Mouse (Mus musculus) liver, embryonic 14.5 days (tissue): Measurements from ENCODE around the gene Wars2. TPM values are rescaled to one million over a fixed set of nuclear protein-coding genes. Genes with fewer than 3 reads are reported as not detected.

Source experiments
- ATAC-seq: fragments of 200-750 bp; cut with Nextera tagmentation; 2 replicates; pipeline ENCODE4 v1.8.0; 2017; ENCODE audit warnings: moderate number of reproducible peaks, mild to moderate bottlenecking, moderate library complexity; ENCODE audit not compliant: insufficient read depth
- DNase-seq, 3 experiments: peaks; one replicate each; pipeline ENCODE4 v3.0.0-alpha.2; 2012 to 2013; ENCODE audit warnings: low read depth in 3 of 3, low spot score in 3 of 3
- H3K27ac ChIP-seq: fragments of 300-500 bp; sonication (generic); 2 replicates; pipeline ENCODE4 v1.5.1; 2014; ENCODE audit warnings: moderate library complexity, mild to moderate bottlenecking, control low read depth, inconsistent platforms
- H3K27me3 ChIP-seq: fragments of 300-500 bp; sonication (generic); 2 replicates; pipeline ENCODE4 v1.6.1; 2014; ENCODE audit warnings: mild to moderate bottlenecking, low read length, moderate library complexity; ENCODE audit not compliant: control insufficient read depth, insufficient read depth
- H3K36me3 ChIP-seq: fragments of 300-500 bp; sonication (generic); replicated peaks from 2 replicates; pipeline ENCODE4 v1.6.1; 2014; ENCODE audit warnings: low read depth; ENCODE audit not compliant: control insufficient read depth, insufficient read depth
- H3K4me1 ChIP-seq, 2 experiments: fragments of 200-500 bp in 1 of 2; fragments of 300-500 bp in 1 of 2; sonication (generic) in 1 of 2; replicated peaks; 2 replicates each; pipeline ENCODE4 v1.6.1; 2012 to 2014; ENCODE audit warnings: antibody characterized with exemption in 1 of 2, inconsistent platforms in 1 of 2, low read length in 1 of 2; ENCODE audit not compliant: control insufficient read depth in 2 of 2, insufficient read depth in 2 of 2
- H3K4me2 ChIP-seq: fragments of 300-500 bp; sonication (generic); 2 replicates; pipeline ENCODE4 v1.6.1; 2014; ENCODE audit warnings: low read depth, mild to moderate bottlenecking, control low read depth, moderate library complexity
- H3K4me3 ChIP-seq, 2 experiments: fragments of 200-500 bp in 1 of 2; fragments of 300-500 bp in 1 of 2; sonication (generic) in 1 of 2; 2 replicates each; pipeline ENCODE4 v1.5.1; 2012 to 2014; ENCODE audit warnings: low read depth in 2 of 2, low read length in 2 of 2, mild to moderate bottlenecking in 2 of 2, control low read depth in 1 of 2, inconsistent platforms in 1 of 2, moderate library complexity in 1 of 2; ENCODE audit not compliant: insufficient read depth in 1 of 2
- H3K9ac ChIP-seq: fragments of 300-500 bp; sonication (generic); replicated peaks from 2 replicates; pipeline ENCODE4 v1.6.1; 2014; ENCODE audit warnings: mild to moderate bottlenecking, control low read depth, moderate library complexity
- H3K9me3 ChIP-seq: fragments of 300-500 bp; sonication (generic); 2 replicates; pipeline ENCODE4 v1.6.1; 2016; ENCODE audit warnings: low read length, mixed read lengths; ENCODE audit not compliant: control insufficient read depth
- CTCF ChIP-seq: IDR thresholded peaks from 2 replicates; pipeline ENCODE4 v1.5.1; 2016; ENCODE audit warnings: antibody characterized with exemption, low read depth, control low read depth
- EP300 ChIP-seq: IDR thresholded peaks from 2 replicates; pipeline ENCODE4 v1.6.1; 2016; ENCODE audit warnings: antibody characterized with exemption, low read depth
- WGBS: fragments of 180-500 bp; shearing (Covaris S2); extraction: QIAGEN DNeasy Blood & Tissue Kit; methylation state at CpG from one replicate; pipeline ENCODE4 v1.1.7; 2014; ENCODE audit not compliant: insufficient replicate concordance; 5-methylcytosine and 5-hydroxymethylcytosine counted together
- polyA plus RNA-seq, 2 experiments: library from polyadenylated mRNA; depleted of rRNA in 1 of 2; stranded (reverse) in 1 of 2; unstranded in 1 of 2; fragments of >200 nt; fragmentation: Nextera tagmentation in 1 of 2; extraction: Ambion mirVana in 1 of 2; gene quantifications; 2 replicates each; pipeline versions ENCODE4 v1.2.1 to v1.2.3; 2012 to 2014

The Wars2 gene
- polyA plus RNA-seq, 2 experiments: 2.1 to 2.8 TPM

- H3K27me3 ChIP-seq: no peaks in the 10 kb centered on the region
- no peaks in the 10 kb centered on the region for H3K9me3 ChIP-seq
- H3K9ac ChIP-seq: no peak overlapping the region
- DNase-seq (no peak), ATAC-seq (no peak)
- no peak overlapping the region for H3K4me3 ChIP-seq
- H3K4me2 ChIP-seq: no peak overlapping the region
- TF ChIP-seq CTCF (no peak), EP300 (no peak)
- WGBS: 50% methylated on average over 3 of the region's 3 CpGs
- no peaks in the 10 kb centered on the region for H3K36me3 ChIP-seq
- no peaks in the 10 kb centered on the region for H3K4me1 ChIP-seq
- no peak overlapping the region for H3K27ac ChIP-seq
These were observed 7.0 kb downstream of the Wars2 start for GRCm38 (mm10) chr3:99147886-99148285.

- 39% methylated on average over 3 of the region's 3 CpGs for WGBS
- Histone ChIP-seq H3K27me3 (no peaks in the 10 kb centered on the region), H3K36me3 (no peaks in the 10 kb centered on the region), H3K9ac (no peak overlapping the region), H3K4me2 (no peak overlapping the region), H3K4me1 (no peaks in the 10 kb centered on the region), H3K27ac (no peak overlapping the region), H3K4me3 (no peak overlapping the region), H3K9me3 (no peaks in the 10 kb centered on the region)
- ATAC-seq (no peak), DNase-seq (no peak)
- TF ChIP-seq CTCF (no peak), EP300 (no peak)
These were observed 8.2 kb downstream of the Wars2 start for GRCm38 (mm10) chr3:99149035-99149434.

GRCm38 (mm10) chr3:99156286-99156685 lies 15.4 kb downstream of the Wars2 start:
- peaks cover 6 to 7% of the 10 kb centered on the region in 2 experiments; a peak in 2 of 4 replicates for H3K4me1 ChIP-seq
- WGBS: 67% methylated on average over 4 of the region's 4 CpGs
- no peak for ATAC-seq

GRCm38 (mm10) chr3:99156987-99157386 lies 16.1 kb downstream of the Wars2 start:
- TF ChIP-seq CTCF (no peak), EP300 (no peak)
- WGBS: 64% methylated on average over 1 of the region's 1 CpGs
- no peak overlapping the region for H3K4me3 ChIP-seq
- ATAC-seq (no peak), DNase-seq (no peak)
- no peaks in the 10 kb centered on the region for H3K27me3 ChIP-seq
- H3K9me3 ChIP-seq: no peaks in the 10 kb centered on the region
- no peak overlapping the region for H3K9ac ChIP-seq
- H3K27ac ChIP-seq: no peak overlapping the region
- no peak overlapping the region for H3K4me2 ChIP-seq
- peaks cover 6 to 7% of the 10 kb centered on the region in 2 experiments; a peak in 2 of 4 replicates for H3K4me1 ChIP-seq
- H3K36me3 ChIP-seq: no peaks in the 10 kb centered on the region

More at GRCm38 (mm10) chr3:99156286-99156685, 15.4 kb downstream of the Wars2 start:
- Histone ChIP-seq H3K27ac (no peak overlapping the region), H3K9ac (no peak overlapping the region), H3K4me3 (no peak overlapping the region), H3K9me3 (no peaks in the 10 kb centered on the region), H3K27me3 (no peaks in the 10 kb centered on the region), H3K4me2 (no peak overlapping the region), H3K36me3 (no peaks in the 10 kb centered on the region)
- TF ChIP-seq CTCF (no peak), EP300 (no peak)
- DNase-seq: no peak

- TF ChIP-seq CTCF: no peak
- TF ChIP-seq EP300: no peak
- no peak overlapping the region for H3K27ac ChIP-seq
- H3K4me3 ChIP-seq: no peak overlapping the region
- H3K27me3 ChIP-seq: no peaks in the 10 kb centered on the region
- H3K36me3 ChIP-seq: no peaks in the 10 kb centered on the region
- H3K9me3 ChIP-seq: no peaks in the 10 kb centered on the region
- no peak overlapping the region for H3K4me2 ChIP-seq
- no peak overlapping the region for H3K9ac ChIP-seq
- ATAC-seq (peak; percentile 65; the same call in 1 of the 2 replicates), DNase-seq (no peak)
- H3K4me1 ChIP-seq: peaks cover 6 to 7% of the 10 kb centered on the region in 2 experiments; a peak in 2 of 4 replicates
- 46% methylated on average over 4 of the region's 4 CpGs for WGBS
These were observed 16.7 kb downstream of the Wars2 start for GRCm38 (mm10) chr3:99157451-99158015.
